Mouse (Mus musculus) adrenal gland, postnatal 14 days (tissue): ENCODE data around the gene Rad54l2. TPM values are rescaled to one million over a fixed set of nuclear protein-coding genes. Genes with fewer than 3 reads are reported as not detected.

Experiments
- DNase-seq: peaks from one replicate; pipeline ENCODE4 v3.0.0; 2021; ENCODE audit warnings: mixed read lengths
- long read RNA-seq, 2 experiments: library from polyadenylated mRNA; stranded (forward); transcript quantifications; one replicate each; pipeline ENCODE4 v2.0.0; 2021
- total RNA-seq: library from RNA; stranded (reverse); gene quantifications from 2 replicates; pipeline ENCODE4 v1.2.3, GENCODE M21; 2021

Gene Rad54l2
- total RNA-seq, result 25.5 and 26.0 TPM in 2 replicates
- long read RNA-seq, experiment 1, partial matches to known transcripts, result 0 of 4 reads
- long read RNA-seq, experiment 1, other reads (novel, unspliced or antisense), result 4 of 4 reads
- long read RNA-seq, experiment 2, partial matches to known transcripts, result 2 of 9 reads
- long read RNA-seq, experiment 2, other reads (novel, unspliced or antisense), result 7 of 9 reads

DNA sequence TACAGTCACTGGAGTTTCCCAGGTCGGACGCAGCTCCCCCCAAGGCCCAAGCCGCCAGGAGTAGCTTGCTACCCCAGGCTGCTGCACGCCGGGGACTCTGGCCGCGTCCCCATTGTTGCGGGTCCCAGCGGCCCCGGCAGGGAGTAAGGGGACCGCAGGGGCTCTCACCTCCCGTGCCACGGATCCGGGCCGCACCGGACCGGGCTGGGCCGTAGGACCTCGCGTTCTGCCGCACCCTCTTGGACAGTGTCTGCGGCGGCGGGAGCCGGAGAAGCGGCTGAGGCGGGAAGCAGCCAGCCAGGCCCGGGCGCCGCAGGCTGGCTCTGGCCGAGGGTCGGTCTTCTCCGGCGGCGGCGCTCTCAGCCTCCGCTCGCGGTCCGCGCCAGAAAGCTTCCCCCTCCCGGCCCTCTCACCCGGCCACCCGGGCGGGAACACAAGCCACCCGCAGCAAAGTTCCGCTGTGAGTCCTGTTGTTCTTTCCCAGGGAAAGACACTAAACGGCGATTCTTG is at the start of gene Rad54l2:
TSS of gene Rad54l2 (minus strand) at position 383 of the 510 bp plus-strand sequence.
- peak; percentile 94 for DNase-seq

DNA sequence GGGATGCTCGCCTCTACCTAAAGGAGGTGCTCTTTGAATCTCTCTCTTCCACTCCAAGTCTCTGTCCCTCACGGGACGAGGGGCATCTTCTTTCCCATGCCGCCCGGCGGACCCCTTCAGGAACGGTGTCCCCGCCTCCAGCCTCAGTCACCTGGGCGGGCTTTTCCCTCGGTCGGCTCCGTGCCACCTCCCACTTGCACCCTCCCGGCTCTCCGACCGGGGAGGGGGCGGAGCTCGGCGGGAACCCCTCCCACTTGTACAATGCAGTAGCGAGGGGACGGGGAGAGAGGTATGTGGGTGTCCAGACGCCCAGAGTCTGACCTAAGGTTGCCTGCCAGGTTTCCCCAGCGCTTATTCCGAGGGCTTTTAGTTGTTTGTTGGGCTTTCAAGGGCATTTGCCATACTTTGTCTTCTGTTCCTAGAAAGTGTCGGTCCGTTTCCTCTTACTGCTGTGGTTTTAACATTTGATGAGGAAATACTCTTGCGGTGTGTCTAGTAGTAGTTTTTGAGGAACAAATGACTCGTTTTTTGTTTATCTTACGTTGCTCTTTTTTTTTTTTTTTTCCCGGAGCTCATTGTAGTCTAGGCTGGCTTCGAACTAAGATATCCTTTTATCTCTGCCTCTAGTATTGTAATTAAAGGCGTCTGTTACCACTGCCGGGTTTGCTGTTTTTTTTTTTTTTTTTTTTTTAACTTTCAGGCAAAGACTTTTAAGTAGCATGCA is 33.5 kb upstream of the Rad54l2 start:
- DNase-seq, result peak; percentile 96

DNA sequence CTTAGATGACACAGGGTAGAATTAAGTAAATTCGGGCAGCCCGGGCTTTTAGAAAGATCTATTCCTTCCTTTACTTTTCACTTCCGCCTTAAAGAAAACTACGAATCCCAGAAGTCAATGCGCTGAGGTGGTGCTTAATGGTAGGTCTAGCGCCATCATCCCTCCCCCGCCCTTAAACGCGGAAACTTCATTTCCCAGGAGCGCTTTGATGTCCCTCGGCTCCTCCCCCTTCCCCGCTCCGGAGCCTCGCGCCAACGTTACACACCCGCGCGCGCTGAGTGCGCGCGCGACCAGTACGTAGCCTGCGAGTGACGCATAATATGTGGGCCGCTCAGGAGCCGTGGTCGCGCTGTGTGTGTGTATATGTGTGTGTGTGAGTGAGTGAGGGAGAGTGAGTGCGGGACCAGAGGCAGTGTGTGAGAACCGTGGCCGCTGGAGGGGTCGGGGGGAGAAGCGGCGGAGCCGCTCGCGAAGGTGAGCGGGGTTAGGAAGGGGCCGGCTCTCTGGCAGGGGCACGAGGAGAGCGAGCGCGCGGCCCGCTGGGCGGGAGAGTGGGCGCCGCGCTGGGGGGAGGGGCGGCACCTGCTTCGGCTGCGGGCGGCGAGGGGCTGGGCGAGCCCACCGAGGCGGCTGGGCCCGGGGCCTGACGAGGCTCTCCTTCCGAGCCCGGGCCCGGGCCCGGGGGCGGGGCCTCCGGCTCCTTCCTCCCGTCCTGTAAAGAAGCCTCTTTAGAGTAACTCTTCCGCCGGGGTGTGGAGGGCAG is 32.8 kb upstream of the Rad54l2 start, which contains the start of gene Dcaf1:
TSS of gene Dcaf1 (plus strand) at position 257 of the 763 bp plus-strand sequence.
- peak; percentile 96 for DNase-seq

DNA sequence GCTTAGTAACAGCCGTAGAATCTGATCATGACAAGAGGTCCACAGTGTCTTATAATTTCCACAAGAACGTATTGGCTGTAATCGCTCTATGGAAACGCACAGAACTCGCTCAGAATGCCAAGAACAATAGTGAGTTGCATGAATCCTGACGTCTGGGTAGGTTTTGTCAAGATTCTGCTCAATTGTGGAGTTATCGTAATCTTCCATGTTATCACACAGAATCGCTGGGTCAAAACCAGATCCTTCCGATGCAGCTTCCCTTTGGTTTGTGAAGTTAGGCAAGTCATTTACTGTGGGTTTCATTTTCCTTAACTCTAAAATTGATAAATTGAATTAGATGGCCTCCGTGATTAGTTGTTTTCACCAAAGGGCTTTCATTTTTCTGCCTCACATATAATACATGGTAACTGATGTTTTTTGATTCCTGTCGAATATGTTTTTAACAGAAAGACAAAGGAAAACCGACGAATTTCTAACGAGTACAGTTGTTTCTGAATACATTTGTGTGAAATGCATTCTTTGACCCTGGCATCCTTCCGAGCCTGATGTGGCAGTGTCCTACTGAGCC is 32.1 kb upstream of the Rad54l2 start:
- DNase-seq, result no peak

DNA sequence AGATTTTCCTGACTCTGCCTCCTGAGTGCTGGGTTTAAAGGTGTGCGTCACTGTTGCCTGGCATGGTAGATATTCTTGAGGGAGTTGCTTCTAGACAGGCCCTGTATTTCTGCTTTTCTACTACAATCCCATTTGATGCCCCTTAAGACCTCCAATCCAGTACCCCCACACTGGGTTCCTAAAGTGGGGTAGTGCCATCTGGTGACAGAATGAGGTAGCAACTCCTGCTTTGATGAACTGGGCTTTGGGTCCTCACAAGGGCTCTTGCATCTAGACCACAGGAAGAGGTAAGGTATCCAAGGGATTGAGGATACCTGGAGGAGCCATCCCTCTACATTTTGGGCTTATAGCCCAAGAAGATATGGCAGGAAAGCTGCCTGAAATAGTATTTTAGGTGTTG is 30.2 kb upstream of the Rad54l2 start:
- DNase-seq, result peak; percentile 22

DNA sequence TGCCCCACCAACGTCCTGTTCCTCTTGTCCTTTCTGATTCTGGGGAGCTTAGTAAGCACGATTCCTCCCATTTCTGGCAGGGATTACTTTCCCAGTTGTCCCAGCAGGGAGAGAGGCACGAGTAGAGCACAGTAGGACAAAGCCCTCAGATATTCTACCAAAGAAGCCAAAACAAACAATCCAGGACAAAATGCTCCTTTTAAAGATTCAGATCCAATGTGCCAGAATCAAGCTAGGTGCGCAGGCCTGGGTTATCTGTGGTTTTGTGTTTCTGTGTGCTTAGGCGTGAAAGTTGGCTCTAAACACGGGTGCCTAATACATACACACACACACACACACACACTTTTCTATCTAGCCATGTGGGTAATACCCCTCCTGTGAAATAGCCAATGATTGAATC is 29.2 kb upstream of the Rad54l2 start:
- no peak for DNase-seq

DNA sequence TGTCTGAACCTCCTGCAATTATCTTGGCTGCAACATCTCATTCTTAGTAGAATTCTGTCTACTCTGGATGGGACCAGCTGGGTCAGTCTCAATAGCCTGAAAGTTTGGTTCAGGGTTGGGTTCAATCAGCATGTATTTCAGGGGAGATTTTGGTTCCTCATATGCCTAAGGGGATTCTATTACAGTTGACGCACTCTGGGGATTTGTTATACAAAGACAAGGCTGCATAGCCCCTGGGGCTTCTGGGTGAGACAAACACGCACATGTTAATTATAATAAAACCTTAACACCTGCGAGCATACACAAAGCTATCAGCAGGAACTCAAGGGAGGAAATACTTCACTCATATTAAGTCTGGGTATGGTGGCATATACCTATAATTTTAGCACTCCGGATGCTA is 17.5 kb upstream of the Rad54l2 start:
- no peak for DNase-seq

DNA sequence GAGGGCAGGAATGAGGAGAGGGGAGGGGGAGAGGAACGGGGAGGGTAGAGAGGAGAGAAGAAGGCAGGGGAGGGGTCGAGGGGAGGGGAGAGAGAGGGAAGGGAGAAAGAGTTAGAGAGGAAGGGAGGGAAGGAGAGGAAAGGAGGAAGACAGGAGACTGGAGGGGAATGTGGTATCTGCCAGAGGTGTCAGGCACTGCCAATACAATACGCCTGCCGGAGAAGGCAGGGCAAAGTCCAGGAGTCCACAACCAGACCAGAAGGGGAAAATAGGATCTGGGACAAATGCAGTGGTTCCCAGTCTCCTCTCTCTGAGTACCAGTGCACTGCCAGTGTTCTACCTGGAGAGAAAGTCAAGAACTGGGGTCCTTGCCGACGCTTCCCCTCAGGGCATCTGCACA is 1.8 kb upstream of the Rad54l2 start:
- DNase-seq, result no peak

DNA sequence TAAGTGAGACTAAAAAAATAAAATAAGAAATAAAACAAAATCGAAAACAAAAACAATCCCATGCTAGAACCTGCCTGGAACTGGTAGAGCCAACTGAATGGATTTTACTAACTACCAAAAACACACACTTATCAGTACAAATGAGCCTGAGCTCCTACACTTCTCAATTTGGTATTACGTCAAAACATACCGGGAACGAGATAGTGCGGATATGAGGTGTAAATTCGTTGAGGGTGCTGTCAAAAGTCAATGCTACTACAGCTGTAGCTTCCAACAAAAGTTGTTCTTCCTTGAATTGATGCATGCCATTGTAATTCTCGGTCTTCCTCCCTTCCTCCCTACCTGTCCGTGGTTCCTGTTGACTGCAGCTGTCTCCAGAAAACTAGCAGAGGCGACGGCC is 369 bp upstream of the Rad54l2 start:
- no peak for DNase-seq

DNA sequence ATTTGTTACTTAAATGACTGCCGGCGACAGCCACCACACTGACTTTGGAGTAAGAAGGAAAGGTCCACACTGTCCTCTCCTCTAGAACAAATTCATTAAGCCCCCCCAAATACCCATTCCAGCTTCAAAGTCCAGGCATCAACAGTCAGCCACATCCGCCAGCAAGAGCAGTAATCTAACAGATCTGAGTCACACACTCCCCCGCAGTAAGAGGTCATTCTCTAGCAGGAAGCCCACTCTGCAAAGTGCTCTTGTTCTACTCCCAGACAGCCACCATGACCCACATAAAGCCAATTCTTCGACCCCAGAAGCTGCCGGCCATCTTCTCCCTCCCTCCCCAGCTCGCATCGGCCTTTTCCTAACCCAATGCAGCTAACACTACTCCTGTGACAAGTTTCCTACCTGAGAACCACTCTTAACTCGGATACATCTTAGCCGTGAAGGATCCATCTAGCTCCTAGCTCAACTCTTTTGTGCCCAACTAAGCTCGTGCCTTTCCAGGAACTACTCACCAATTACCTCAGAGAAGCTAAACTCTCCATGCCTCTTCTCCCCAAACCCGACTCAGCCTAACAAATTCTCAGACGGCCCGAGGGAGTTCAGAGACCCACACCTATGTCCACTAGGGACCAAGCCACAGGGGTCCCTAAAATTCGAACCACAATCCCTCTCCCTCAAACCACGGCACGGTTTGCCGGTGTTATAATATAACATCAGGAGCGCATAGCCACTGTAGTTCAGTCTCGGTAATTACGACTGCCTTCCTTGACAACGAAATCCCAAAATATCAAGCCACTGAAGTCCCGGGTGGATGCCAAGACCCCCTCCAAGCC is 799 bp downstream of the Rad54l2 start:
- DNase-seq, result peak; percentile 10

DNA sequence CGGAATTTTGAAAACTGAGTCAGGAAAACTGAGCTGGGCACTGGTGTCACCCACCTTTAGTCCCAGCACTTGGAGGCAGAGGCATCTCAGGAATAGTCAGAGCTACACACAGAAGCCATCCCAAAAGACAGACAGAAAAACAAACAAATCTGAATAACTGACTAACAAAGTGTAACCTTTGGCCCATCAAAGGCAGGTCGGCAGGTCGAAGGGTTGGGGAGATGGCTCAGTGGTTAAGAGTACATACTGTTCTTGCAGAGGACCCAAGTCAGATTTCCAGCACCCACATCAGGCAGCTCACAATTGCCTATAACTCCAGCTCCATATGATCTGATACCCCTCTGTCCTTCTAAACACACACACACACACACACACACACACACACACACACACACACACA is 3.8 kb downstream of the Rad54l2 start:
- DNase-seq, result no peak

DNA sequence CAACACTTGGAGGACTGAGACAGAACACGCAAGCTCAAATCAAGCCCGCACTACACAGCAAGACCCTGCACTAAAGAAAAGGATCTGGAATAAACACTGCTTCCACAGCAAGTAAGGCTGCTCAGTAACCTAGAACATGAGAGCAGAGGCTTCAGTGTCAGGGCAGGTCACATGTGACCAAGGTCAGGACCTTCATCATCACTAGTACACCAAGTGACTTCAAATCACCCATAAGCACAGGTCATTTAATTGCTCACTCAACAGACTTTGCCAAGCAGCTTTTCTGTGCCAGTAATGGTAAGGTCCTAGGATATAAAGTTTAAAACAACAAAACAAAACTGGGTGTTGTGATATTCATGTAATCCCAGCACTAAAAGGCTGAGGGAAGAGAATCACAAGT is 5.4 kb downstream of the Rad54l2 start:
- peak; percentile 27 for DNase-seq

DNA sequence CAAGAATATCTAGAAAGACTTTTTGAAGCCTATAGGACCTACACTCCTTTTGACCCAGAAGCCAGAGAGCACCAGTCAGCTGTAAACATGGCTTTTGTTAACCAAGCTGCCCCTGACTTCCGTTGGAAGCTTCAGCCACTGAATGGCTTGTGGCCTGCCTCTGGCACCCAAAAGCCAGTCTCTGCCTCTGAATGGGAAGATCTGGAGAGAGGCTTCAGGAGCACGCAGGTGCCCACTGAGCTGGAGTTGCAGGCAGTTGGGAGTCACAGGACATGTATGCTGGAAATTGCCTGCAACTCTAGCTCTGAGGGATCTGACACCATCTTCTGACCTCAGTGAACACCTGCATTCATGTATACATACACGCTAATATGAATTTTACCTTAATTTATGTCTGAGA is 8.9 kb downstream of the Rad54l2 start:
- DNase-seq, result no peak

DNA sequence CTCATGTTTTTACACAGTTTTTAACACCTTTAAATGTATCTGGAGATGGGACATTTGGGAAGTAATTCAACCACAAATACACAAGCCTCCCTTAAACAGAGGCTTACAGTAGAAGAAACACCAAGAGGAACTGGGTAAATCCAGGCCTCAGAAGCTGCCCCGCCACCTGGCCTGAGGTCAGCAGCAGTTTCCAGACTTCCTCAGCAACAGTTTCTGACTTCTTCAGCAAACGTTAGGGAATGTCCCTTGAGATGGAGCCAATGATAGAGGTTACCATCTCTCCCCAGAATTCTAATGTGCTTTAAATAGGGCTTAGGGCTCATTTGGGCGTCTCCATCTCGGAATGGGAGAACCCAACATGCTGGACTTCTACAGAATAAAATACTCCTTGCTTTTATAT is 10.7 kb downstream of the Rad54l2 start:
- no peak for DNase-seq

DNA sequence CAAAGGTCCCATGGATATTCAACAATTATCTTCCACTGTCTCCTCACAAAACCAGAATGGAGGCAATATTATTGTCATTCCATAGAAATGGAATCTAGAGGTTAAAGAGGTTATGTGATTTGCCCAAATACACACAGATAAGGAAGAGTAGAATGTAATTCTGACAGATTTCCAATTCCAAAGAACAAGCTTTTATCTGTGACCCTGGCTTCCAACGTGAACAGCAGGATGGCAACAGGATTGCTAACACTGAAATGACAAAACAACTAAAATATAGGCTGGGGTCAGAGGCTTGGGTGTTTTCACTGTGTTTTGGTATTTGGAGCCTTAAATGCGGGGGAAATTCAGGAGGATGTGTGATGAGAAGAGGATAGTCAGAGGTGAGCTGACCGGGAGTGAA is 11.6 kb downstream of the Rad54l2 start:
- no peak for DNase-seq

DNA sequence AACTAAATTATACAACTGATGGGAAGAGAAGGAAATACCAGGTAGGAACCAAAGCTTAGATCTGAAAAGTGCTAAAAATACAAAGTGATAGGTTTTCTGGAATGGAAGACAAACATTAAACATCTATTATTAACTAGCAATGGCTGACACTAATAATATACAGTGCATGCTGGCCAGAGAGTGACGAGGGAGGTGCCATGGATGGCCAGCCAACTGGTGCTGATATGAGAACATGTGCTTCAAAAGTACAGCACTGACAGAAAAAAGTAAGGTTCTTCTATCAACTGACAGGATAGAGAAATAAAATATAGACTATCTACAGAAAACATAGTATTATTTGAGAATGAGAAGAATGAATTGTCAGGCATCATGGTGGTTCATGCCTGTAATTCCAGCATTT is 12.9 kb downstream of the Rad54l2 start:
- no peak for DNase-seq

DNA sequence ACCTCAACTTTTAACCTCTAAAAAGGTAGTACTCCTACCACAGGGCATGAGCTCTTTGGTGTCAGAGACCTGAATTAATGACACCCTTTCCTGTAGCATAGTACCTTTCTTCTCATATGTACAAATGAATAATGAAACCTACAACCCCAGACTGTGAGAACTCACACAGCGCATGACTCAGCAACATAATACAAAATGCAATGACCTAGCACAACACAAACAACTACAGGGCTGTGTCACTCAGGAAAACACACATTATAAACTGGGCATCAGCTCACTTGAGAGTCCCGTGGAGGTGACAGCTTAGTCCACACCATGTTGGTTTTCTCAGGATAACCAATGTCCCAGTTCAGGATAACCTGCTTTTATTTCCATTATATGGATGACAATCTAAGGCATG is 17.2 kb downstream of the Rad54l2 start:
- DNase-seq, result no peak

DNA sequence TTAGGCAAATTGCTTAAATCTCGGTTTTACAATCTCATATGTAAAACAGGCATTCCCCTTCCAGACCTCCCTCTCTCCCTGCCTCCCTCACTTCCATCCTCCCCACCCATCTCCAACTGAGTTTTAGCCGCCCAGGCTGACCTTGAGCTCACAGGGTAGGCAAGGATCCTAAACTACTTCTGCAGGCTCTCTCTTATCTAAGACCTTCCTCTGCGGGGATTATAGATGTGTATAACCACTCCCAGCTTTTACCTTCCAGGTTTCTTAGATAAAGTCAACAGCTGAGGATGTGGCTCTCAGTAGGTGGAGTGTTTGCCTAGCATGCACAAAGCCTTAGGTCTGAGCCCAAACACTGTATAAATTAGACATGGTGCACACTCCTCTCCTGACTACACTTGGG is 18.8 kb downstream of the Rad54l2 start:
- DNase-seq, result no peak

DNA sequence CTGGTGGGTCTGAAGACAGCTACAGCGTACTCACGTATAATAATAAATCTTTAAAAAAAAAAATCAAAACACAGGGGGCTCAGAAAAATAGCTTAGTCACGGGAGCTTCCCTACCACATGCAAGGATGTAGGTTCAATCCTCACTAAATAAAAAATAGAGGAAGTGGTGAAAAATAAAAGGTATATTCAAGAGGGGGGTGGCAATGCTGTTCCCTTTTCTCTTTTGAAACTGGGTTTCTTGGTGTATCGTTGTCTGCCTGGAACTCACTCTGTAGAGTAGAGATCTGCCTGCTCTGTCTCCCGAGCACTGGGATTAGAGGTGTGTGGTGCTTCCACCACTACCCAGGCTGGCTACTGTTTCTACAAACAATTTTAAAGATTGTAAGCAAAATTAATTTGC is 19.2 kb downstream of the Rad54l2 start:
- no peak for DNase-seq

DNA sequence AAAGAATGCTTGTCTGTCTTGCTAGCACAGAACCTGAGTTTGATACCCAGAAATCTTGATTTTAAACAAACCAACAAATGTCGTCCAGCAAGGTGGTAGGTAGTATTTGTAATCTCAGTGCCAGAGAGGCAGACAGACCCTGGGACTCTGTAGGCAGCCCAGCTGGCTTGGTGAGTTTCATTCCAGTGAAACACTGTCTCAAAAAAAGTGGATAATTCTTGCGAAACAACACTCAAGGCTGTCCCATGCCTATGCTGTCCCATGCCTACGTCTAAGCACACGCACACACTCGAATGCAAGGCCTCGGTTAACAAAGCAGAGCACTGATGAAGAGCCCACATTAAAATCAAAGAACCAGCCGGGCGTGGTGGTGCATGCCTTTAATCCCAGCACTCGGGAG is 32.6 kb downstream of the Rad54l2 start:
- DNase-seq, result no peak

DNA sequence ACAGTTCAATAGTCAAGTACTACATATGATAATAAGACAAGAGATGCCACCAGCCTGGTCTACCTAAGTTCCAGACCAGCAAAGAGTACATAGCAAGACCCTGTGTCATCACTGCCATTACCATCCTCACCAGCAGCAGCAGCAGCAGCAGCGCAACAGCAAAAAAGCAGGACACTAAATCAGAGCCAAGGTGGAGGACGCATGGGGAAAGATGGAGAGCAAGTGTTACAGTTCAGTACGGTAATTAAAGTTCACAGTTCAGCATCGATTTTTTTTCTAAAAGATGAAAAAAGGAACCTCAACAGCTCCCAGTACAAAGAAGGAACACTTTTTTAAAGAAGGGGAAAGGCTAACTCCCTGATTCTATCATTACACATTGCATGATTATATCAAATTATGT is 33.2 kb downstream of the Rad54l2 start:
- no peak for DNase-seq

DNA sequence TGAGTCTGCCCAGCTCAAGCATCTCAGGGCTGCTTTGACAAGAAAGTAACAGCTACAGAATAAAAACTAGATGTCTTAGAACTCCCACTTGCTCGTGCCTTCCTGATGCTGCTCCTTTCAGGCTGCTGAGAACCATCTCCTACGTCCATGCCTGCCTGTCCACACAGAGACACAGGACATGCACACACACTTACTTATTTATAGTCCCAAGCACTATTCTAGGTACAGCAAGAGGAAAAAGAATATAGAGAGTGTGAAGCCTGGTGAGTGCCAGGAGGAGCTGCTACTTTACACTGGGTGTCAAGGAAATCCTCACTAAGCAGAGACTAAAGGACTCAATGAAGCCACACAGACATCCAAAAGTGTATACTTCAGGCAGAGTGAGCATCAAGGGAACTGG is 34.7 kb downstream of the Rad54l2 start:
- no peak for DNase-seq
